Mouse (Mus musculus) Patski (cell line): ENCODE measurements around the gene Methig1. TPM values are rescaled to one million over a fixed set of nuclear protein-coding genes. Genes with fewer than 3 reads are reported as not detected.
"Not testable (repeated sequence)": the region's sequence is repeated elsewhere in the genome, so short reads cannot be mapped to it uniquely, and the experiment has no call there.

Experiments
- ATAC-seq: fragments of 100-300 bp; one replicate; pipeline ENCODE4 v1.8.0; 2021
- CTCF ChIA-PET: fragments of 350-600 bp; sonication (Branson Sonifier 250); formaldehyde crosslinking; loops from one replicate; lab custom pipeline; 2022; ENCODE audit warnings: inconsistent platforms; lab: Charles Lee
- POLR2A ChIA-PET: fragments of 350-600 bp; sonication (Branson Sonifier 250); formaldehyde crosslinking; loops from one replicate; lab custom pipeline; 2022; ENCODE audit warnings: antibody characterized with exemption, inconsistent platforms; lab: Charles Lee
- DNase-seq: peaks from one replicate; pipeline ENCODE4 v3.0.0-alpha.2; 2011; ENCODE audit warnings: low read depth, low spot score
- H3K27me3 ChIP-seq: fragments of 371-371 bp; one replicate; pipeline ENCODE4 v1.5.1; 2021
- CTCF ChIP-seq: fragments of 100-300 bp; IDR thresholded peaks from one replicate; pipeline ENCODE4 v1.5.1; 2021
- in situ Hi-C: fragments of 300-500 bp; cut with MboI; formaldehyde crosslinking; loops from 3 replicates; pipeline ENCODE4 v1.11.1; 2018; ENCODE audit warnings: low pct_unique_long_range_greater_than_20kb, mixed read lengths
- polyA plus RNA-seq: library from polyadenylated mRNA; unstranded; gene quantifications from one replicate; pipeline ENCODE4 v1.2.3, GENCODE M21; 2021

Gene Methig1
- polyA plus RNA-seq, 1 experiment from 2014 or later, result 0.51 TPM

GRCm38 (mm10) chr15:100367119-100367518 lies 14.2 kb downstream of the Methig1 start:
- no peak for DNase-seq
- ATAC-seq, result no peak
- H3K27me3 ChIP-seq, result no peaks in the 10 kb centered on the region
- ChIA-PET CTCF (interaction anchor here (1.1 to 1.4 kb wide), 2 partner anchors 36 to 82 kb away, joined by 3 to 5 read pairs; no protein-coding TSS in a partner anchor), POLR2A (interaction anchor here (1.1 kb wide), 1 partner anchor 36 kb away, joined by 3 read pairs; no protein-coding TSS in a partner anchor)
- in situ Hi-C loops, result no loop called here
- no peak for TF ChIP-seq CTCF

DNA sequence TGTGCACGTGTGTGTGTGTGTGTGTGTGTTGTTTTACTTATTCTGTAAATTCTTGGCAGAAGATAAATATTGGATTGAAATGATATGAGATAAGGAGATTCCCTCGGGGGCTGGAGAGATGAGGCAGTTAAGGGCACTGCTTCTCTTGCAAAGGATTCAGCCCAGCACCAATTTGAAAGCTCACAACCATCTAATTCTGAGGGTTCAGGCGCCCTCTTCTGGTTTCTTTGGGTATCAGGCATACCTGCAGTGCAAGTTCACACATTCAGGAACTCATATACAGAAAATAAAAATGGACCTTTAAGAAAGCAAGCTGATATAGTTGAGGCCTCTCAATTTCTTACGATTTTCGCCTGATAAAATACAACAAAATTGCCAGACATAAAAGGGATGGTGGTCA lies 22.1 kb downstream of the Methig1 start:
- peak; percentile 87 for TF ChIP-seq CTCF
- no peaks in the 10 kb centered on the region for H3K27me3 ChIP-seq
- POLR2A ChIA-PET, result interaction anchor here (1.2 to 2.3 kb wide), 2 partner anchors 55 to 67 kb away, joined by 4 to 7 read pairs; no protein-coding TSS in a partner anchor
- DNase-seq (no peak), ATAC-seq (no peak)
- in situ Hi-C loops, result no loop called here
- CTCF ChIA-PET, result interaction anchor here (0.7 to 2.6 kb wide), 15 partner anchors 11 to 175 kb away, joined by 3 to 12 read pairs (median 6); partner anchors contain the start of gene Mettl7a3

GRCm38 (mm10) chr15:100377847-100378505 lies 25.0 kb downstream of the Methig1 start:
- DNase-seq, in situ Hi-C loops, H3K27me3 ChIP-seq, POLR2A ChIA-PET, CTCF ChIA-PET: not testable (repeated sequence)
- ATAC-seq, result peak; percentile 59

GRCm38 (mm10) chr15:100379658-100380057 lies 26.7 kb downstream of the Methig1 start:
- ATAC-seq (no peak), DNase-seq (no peak)
- in situ Hi-C loops, result no loop called here
- no peaks in the 10 kb centered on the region for H3K27me3 ChIP-seq
- CTCF ChIA-PET, result interaction anchor here (1.4 kb wide), 1 partner anchor 21 kb away, joined by 4 read pairs; no protein-coding TSS in a partner anchor
- no peak for TF ChIP-seq CTCF
- POLR2A ChIA-PET, result no interaction called here

DNA sequence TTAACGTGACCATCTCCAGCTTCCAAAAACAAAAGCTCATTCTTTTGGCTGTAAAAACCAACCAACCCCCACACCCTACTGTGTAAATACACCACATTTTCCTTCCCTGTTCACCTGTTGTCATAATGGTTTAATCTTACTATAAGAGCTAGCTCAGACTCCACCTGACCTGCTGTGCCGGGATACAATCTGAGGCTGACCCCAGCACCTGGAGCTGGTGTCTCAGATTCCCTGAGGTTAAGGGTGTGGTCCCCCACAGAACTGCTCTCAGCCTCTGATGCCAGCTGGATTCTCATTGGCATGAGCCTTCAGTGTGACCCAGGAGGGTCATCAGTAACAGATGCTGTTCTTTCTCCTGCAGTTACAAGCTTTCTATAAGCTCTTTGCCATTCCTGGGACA lies 27.2 kb downstream of the Methig1 start:
- no peaks in the 10 kb centered on the region for H3K27me3 ChIP-seq
- ATAC-seq (no peak), DNase-seq (no peak)
- ChIA-PET POLR2A (no interaction called here), CTCF (interaction anchor here (1.4 kb wide), 1 partner anchor 21 kb away, joined by 4 read pairs; no protein-coding TSS in a partner anchor)
- no peak for TF ChIP-seq CTCF
- in situ Hi-C loops, result no loop called here

DNA sequence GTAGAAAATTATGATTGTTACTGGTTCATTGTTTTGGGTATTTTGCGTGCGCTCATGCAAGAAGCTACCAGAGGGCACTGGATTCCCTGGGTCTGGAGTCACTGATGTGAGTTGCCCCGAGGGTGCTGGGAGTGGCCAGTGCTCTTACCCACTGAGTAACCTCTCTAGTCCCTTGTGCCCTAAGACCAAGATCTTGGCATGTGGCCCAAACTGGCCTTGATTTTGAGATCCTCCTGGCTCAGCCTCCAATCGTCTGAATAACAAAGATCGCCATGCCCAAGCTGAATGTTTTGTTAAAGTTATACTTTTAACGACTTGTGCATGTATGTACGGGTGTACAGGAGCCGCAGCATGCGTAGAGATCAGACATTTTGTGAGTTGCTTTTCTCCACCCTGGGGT lies 32.8 kb downstream of the Methig1 start:
- ATAC-seq, result no peak
- no peak for TF ChIP-seq CTCF
- H3K27me3 ChIP-seq, result no peaks in the 10 kb centered on the region
- POLR2A ChIA-PET, result no interaction called here
- in situ Hi-C loops, result loop anchor here (5.0 kb wide), 1 partner anchor 67 kb away; no protein-coding TSS in a partner anchor
- no peak for DNase-seq
- CTCF ChIA-PET, result interaction anchor here (0.8 to 1.5 kb wide), 4 partner anchors 9 to 122 kb away, joined by 3 to 4 read pairs (median 4); no protein-coding TSS in a partner anchor

DNA sequence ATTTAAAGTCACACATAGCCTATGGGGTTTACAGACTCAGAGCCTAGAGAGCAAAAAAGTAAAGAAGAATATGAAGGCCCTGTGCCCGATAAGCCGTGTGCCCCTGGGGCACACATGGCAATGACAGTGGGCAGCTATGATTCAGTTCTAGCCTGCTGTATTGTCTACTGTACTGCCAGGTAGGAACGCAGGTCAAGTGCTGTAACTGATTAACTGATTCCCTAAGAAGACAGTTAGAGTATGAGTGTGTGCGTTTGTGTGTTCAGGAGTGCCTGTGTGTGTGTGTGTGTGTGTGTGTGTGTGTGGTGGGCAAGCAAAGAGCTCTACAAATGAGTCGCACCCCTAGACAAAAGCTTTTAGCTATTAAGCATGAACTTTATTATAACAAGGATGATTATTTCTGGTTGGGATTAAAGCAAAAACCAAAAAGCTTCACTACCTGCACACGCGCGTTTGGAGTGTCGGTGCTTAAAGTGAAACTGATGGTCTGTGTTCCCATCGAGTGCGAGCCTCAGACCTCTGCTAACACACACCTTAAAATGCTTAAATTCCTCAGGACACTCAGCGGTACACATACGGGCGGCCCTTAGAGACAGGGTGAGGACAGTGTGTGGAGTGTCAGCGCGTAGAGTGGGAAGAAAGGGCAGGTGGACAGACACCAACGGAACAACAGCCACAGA lies 34.7 kb downstream of the Methig1 start:
- DNase-seq, result no peak
- in situ Hi-C loops, result loop anchor here (5.0 kb wide), 1 partner anchor 65 kb away; no protein-coding TSS in a partner anchor
- H3K27me3 ChIP-seq, result no peaks in the 10 kb centered on the region
- ChIA-PET POLR2A (interaction anchor here (1.0 kb wide), 1 partner anchor 36 kb away, joined by 3 read pairs; no protein-coding TSS in a partner anchor), CTCF (no interaction called here)
- no peak for ATAC-seq
- no peak for TF ChIP-seq CTCF

GRCm38 (mm10) chr15:100388224-100388835 lies 35.4 kb downstream of the Methig1 start:
- DNase-seq, result no peak
- POLR2A ChIA-PET, result no interaction called here
- TF ChIP-seq CTCF, result no peak
- no peak for ATAC-seq
- CTCF ChIA-PET, result no interaction called here
- H3K27me3 ChIP-seq, result no peaks in the 10 kb centered on the region
- in situ Hi-C loops, result loop anchor here (5.0 kb wide), 1 partner anchor 64 kb away; no protein-coding TSS in a partner anchor

- in situ Hi-C loops, result loop anchor here (5.0 kb wide), 1 partner anchor 63 kb away; no protein-coding TSS in a partner anchor
- no peaks in the 10 kb centered on the region for H3K27me3 ChIP-seq
- no peak for DNase-seq
- ATAC-seq, result no peak
- CTCF ChIA-PET, result no interaction called here
- TF ChIP-seq CTCF, result no peak
- POLR2A ChIA-PET, result no interaction called here
Measured at GRCm38 (mm10) chr15:100388886-100389285, 35.9 kb downstream of the Methig1 start.

- ChIA-PET CTCF (interaction anchor here (1.1 to 1.3 kb wide), 2 partner anchors 9 to 30 kb away, joined by 3 to 5 read pairs; no protein-coding TSS in a partner anchor), POLR2A (interaction anchor here (0.6 to 1.9 kb wide), 2 partner anchors 10 to 33 kb away, joined by 4 to 5 read pairs; no protein-coding TSS in a partner anchor)
- no peaks in the 10 kb centered on the region for H3K27me3 ChIP-seq
- DNase-seq (no peak), ATAC-seq (no peak)
- TF ChIP-seq CTCF, result no peak
- in situ Hi-C loops, result no loop called here
Measured at GRCm38 (mm10) chr15:100391066-100391465, 38.1 kb downstream of the Methig1 start.
